Mouse (Mus musculus) forebrain, embryonic 13.5 days (tissue): ENCODE measurements around the gene Tarsl2. TPM values are rescaled to one million over a fixed set of nuclear protein-coding genes. Genes with fewer than 3 reads are reported as not detected.

Experiments
- ATAC-seq: fragments of 200-750 bp; cut with Nextera tagmentation; 2 replicates; pipeline ENCODE4 v1.8.0; 2017
- H3K27ac ChIP-seq: fragments of 300-500 bp; sonication (generic); 2 replicates; pipeline ENCODE4 v1.5.1; 2015; ENCODE audit warnings: inconsistent platforms, mild to moderate bottlenecking, moderate library complexity
- H3K27me3 ChIP-seq: fragments of 300-500 bp; sonication (generic); 2 replicates; pipeline ENCODE4 v1.6.1; 2015; ENCODE audit warnings: mild to moderate bottlenecking, inconsistent platforms
- H3K36me3 ChIP-seq: fragments of 300-500 bp; sonication (generic); 2 replicates; pipeline ENCODE4 v1.6.1; 2015; ENCODE audit warnings: mild to moderate bottlenecking, inconsistent platforms; ENCODE audit not compliant: poor library complexity, severe bottlenecking
- H3K4me1 ChIP-seq: fragments of 300-500 bp; sonication (generic); 2 replicates; pipeline ENCODE4 v1.6.1; 2015; ENCODE audit warnings: inconsistent platforms
- H3K4me2 ChIP-seq: fragments of 300-500 bp; sonication (generic); 2 replicates; pipeline ENCODE4 v1.6.1; 2015; ENCODE audit warnings: inconsistent platforms, mild to moderate bottlenecking, moderate library complexity
- H3K4me3 ChIP-seq: fragments of 300-500 bp; sonication (generic); 2 replicates; pipeline ENCODE4 v1.5.1; 2015; ENCODE audit warnings: mild to moderate bottlenecking, inconsistent platforms
- H3K9ac ChIP-seq: fragments of 300-500 bp; sonication (generic); 2 replicates; pipeline ENCODE4 v1.6.1; 2015; ENCODE audit warnings: mild to moderate bottlenecking, inconsistent platforms
- H3K9me3 ChIP-seq: fragments of 300-500 bp; sonication (generic); replicated peaks from 2 replicates; pipeline ENCODE4 v1.6.1; 2016; ENCODE audit warnings: inconsistent platforms
- WGBS: fragments of 180-500 bp; shearing (Covaris S2); methylation state at CpG from one replicate; pipeline ENCODE4 v1.1.7; 2015; 5-methylcytosine and 5-hydroxymethylcytosine counted together
- polyA plus RNA-seq: library from polyadenylated mRNA; unstranded; fragments of >200 nt; fragmentation: Nextera tagmentation; extraction: Ambion mirVana; gene quantifications from 2 replicates; pipeline ENCODE4 v1.2.1, GENCODE M21; 2015

Gene Tarsl2
- polyA plus RNA-seq, 1 experiment from 2014 or later, result 11.1 TPM

DNA sequence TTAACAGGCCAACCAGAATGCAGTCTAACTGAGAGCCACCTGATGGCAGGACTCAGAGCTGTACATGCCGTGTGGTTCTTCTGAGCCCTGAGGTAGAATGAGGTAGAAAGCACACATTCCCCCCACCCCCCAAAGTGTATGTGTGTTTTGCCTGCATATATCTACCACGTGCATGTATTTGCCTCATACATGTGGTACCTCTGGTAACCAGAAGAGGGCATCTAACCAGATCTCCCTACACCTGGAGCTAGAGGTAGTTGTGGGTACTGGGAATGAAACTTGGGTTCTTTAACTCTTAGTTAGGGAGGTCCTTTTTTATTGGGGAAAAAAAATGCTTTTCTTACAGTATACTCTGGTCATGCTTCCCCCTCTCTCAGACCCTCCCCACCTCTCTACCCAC is 51.8 kb downstream of the Tarsl2 start:
- 62% methylated on average over 2 of the region's 2 CpGs for WGBS
- ATAC-seq, result no peak
- no peak overlapping the region for H3K9ac ChIP-seq
- no peak overlapping the region for H3K4me3 ChIP-seq
- no peak overlapping the region for H3K27ac ChIP-seq
- H3K36me3 ChIP-seq, result peaks cover 62% of the 10 kb centered on the region
- no peaks in the 10 kb centered on the region for H3K27me3 ChIP-seq
- no peak overlapping the region for H3K4me2 ChIP-seq
- H3K9me3 ChIP-seq, result no peaks in the 10 kb centered on the region
- peaks cover 20% of the 10 kb centered on the region for H3K4me1 ChIP-seq

DNA sequence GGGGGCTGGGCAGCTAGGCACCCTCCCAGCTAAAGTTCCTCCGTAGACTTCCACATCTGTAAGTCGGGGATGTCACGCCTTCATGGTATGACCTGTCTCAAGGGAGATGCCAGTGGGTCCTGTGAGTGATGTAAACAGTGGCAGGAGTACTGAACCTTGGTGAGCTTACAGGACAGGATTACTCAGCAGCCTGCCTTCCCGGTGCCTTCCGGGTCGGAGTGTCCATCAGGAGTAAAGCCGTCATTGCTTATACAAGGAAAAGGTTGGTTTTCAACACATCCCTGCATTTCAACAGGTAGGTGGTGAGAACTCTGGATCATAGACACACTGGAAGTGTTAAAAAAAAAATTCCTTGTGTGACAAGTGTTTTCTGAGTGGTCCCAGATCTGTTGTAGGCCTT is 57.4 kb downstream of the Tarsl2 start:
- no peak for ATAC-seq
- WGBS, result 91% methylated on average over 7 of the region's 7 CpGs
- no peaks in the 10 kb centered on the region for H3K27me3 ChIP-seq
- no peak overlapping the region for H3K4me2 ChIP-seq
- no peaks in the 10 kb centered on the region for H3K9me3 ChIP-seq
- H3K36me3 ChIP-seq, result peaks cover 59% of the 10 kb centered on the region
- H3K27ac ChIP-seq, result no peak overlapping the region
- H3K9ac ChIP-seq, result no peak overlapping the region
- H3K4me3 ChIP-seq, result no peak overlapping the region
- no peaks in the 10 kb centered on the region for H3K4me1 ChIP-seq

DNA sequence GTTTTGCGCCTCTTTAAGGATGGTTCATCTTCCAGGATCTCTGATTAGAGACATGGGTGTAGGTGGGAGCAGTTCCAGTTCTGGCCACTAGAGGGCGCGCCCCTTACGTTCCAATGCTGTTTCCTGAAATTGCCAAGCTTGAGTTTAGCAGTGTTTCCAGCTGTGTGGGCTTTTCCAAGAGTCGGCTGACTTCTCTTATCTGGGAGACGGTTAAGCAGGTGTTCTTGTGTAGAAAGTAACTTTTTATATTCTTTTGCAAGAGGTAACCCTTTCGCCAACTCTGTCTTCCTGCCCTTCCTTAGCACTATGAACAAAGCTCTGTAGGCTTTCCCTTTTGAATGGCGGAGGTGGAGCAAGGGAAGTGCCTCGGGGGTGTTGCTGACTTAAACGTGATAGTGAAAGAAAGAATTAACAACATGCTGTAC is 60.1 kb downstream of the Tarsl2 start:
- WGBS, result 12% methylated on average over 10 of the region's 10 CpGs
- no peak overlapping the region for H3K4me3 ChIP-seq

DNA sequence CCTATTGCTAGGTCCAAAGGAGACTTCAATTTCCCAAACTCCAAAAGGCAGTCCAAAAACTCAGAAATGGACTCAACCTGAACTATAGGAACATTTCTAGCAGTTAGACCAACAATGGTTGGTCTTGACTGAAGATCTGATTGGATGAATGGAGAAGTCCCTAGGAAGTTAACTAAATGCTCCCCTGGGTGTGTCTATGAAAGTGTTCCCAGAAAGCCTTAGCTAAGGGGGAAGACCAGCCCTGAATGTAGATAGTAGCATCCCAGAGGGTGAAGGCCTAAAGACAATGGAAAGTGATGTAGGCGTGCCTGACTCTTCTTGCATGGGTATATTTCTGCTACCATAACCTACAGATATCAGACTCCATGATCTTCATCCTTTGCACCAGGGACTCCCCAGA is 63.8 kb downstream of the Tarsl2 start:
- H3K9ac ChIP-seq, result no peak overlapping the region
- no peak overlapping the region for H3K27ac ChIP-seq
- no peak overlapping the region for H3K4me3 ChIP-seq
- H3K27me3 ChIP-seq, result no peaks in the 10 kb centered on the region
- H3K9me3 ChIP-seq, result no peaks in the 10 kb centered on the region
- no peak for ATAC-seq
- no peaks in the 10 kb centered on the region for H3K4me1 ChIP-seq
- 89% methylated on average over 1 of the region's 1 CpGs for WGBS
- H3K4me2 ChIP-seq, result no peak overlapping the region
- H3K36me3 ChIP-seq, result no peaks in the 10 kb centered on the region

More for the DNA sequence above, 60.1 kb downstream of the Tarsl2 start:
- H3K36me3 ChIP-seq, result peaks cover 33% of the 10 kb centered on the region
- no peaks in the 10 kb centered on the region for H3K4me1 ChIP-seq
- no peak overlapping the region for H3K27ac ChIP-seq
- H3K4me2 ChIP-seq, result peak overlapping the region; percentile 38
- peak; percentile 68 for ATAC-seq
- no peaks in the 10 kb centered on the region for H3K27me3 ChIP-seq
- H3K9me3 ChIP-seq, result no peaks in the 10 kb centered on the region
- H3K9ac ChIP-seq, result no peak overlapping the region

DNA sequence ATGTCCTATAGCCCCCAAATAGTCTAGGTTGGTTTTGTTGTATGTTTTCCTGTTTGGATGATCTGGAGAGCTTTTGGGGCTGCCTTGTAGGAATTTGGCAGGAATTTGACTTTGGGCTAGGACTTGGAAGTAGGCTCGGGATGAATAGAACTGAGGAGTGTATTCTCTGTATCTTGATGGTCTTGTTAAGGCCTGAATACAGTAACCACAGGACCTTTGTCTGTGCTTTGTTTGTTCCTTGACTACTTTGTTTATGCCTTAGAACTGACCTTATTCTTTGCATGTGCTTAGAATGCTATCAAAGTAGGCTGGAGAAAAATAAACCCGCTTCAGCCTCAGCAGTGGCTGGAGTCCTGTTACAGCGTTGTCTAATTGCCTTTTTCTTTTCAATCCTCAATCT is 65.6 kb downstream of the Tarsl2 start:
- no peak overlapping the region for H3K4me2 ChIP-seq
- H3K9ac ChIP-seq, result no peak overlapping the region
- no peaks in the 10 kb centered on the region for H3K4me1 ChIP-seq
- no peak overlapping the region for H3K27ac ChIP-seq
- no peak overlapping the region for H3K4me3 ChIP-seq
- no peaks in the 10 kb centered on the region for H3K9me3 ChIP-seq
- H3K27me3 ChIP-seq, result no peaks in the 10 kb centered on the region
- no peaks in the 10 kb centered on the region for H3K36me3 ChIP-seq
- WGBS, result 74% methylated on average over 3 of the region's 3 CpGs
- no peak for ATAC-seq

DNA sequence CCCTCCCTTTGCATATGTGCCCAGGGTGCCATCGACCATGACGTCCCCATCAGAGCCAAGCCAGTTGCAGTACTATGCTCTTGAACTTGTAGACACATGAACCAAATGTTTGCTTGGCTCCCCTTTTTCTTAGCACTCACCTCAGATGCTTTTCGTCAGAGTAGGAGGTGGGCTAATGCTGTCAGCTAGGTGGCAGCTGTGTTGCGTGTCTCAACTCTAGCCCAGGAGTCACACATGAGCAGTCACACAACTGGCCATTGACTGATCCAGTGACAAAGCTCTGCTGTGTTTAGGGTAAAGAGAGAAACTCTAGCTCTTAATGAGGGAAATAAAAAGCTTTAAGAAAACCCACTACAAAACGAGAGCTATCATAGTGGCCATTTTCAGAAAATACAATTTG is 69.1 kb downstream of the Tarsl2 start:
- Histone ChIP-seq H3K9ac (no peak overlapping the region), H3K4me1 (no peaks in the 10 kb centered on the region), H3K4me3 (no peak overlapping the region), H3K27me3 (no peaks in the 10 kb centered on the region), H3K36me3 (no peaks in the 10 kb centered on the region), H3K9me3 (no peaks in the 10 kb centered on the region), H3K27ac (no peak overlapping the region), H3K4me2 (no peak overlapping the region)
- 70% methylated on average over 5 of the region's 5 CpGs for WGBS
- ATAC-seq, result no peak

DNA sequence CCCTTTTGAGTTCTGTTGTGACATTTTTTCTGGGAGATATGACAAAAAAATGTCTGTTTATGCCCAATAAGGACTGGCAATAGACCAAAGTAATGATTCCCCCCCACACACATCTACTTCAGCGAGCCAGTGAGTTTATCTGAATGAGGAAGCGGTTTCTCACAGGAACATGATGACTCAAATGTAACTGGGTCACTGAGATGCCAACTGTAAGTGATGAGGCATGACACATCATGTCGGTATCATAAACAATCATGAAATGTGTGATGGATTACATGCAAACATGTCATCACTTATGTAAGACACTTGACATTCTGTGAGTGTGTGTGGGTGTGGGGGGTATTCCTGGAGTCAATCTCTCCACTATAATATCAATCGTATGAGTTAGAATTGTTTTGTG is 69.6 kb downstream of the Tarsl2 start:
- Histone ChIP-seq H3K27me3 (no peaks in the 10 kb centered on the region), H3K4me1 (no peaks in the 10 kb centered on the region), H3K9me3 (no peaks in the 10 kb centered on the region), H3K36me3 (no peaks in the 10 kb centered on the region), H3K4me2 (no peak overlapping the region), H3K27ac (no peak overlapping the region), H3K4me3 (no peak overlapping the region), H3K9ac (no peak overlapping the region)
- ATAC-seq, result no peak
- WGBS, result 84% methylated on average over 4 of the region's 4 CpGs

DNA sequence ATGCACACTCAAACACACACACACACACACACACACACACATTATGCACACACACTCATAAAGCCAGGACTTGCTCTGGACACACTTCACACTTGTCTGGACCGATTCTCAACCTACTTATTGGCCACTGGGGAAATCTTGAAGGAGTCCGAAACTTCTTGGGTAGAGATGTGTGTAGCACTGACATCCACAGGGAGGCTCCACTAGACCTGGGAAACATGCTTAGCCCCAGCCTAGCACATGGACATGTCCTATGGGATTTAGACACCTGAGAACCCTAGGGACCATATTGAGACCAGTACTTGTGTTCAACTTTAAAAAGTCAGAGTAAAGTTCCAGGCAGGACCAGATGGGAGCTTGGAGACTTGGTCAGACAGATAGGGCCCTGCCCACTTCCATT is 89.3 kb downstream of the Tarsl2 start:
- no peak overlapping the region for H3K27ac ChIP-seq
- WGBS, result 86% methylated on average over 2 of the region's 2 CpGs

DNA sequence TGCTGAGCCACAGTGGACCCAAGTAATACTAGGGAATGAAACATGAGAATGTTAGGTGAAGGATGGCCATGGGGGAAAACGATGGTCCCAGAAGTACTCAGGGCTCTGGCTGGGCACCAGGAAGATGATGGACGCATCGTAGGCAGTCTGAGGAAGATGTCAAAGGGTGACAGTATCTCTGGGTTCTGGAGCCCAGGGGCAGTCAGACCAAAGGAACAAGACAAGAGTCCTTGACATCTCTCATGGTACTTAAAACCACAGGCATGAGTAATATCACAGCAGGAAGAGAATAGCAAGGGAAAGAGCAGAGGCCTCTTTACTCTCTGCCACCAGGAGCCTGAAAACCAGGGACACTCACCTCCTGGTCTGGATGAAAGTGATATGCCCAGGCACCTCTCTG is 90.6 kb downstream of the Tarsl2 start:
- Histone ChIP-seq H3K27ac (no peak overlapping the region), H3K9me3 (no peaks in the 10 kb centered on the region), H3K36me3 (no peaks in the 10 kb centered on the region), H3K27me3 (no peaks in the 10 kb centered on the region), H3K9ac (no peak overlapping the region), H3K4me1 (no peaks in the 10 kb centered on the region), H3K4me3 (no peak overlapping the region), H3K4me2 (no peak overlapping the region)
- WGBS, result 97% methylated on average over 3 of the region's 3 CpGs
- no peak for ATAC-seq

More for the DNA sequence above, 89.3 kb downstream of the Tarsl2 start:
- no peaks in the 10 kb centered on the region for H3K4me1 ChIP-seq
- H3K4me3 ChIP-seq, result no peak overlapping the region
- no peaks in the 10 kb centered on the region for H3K27me3 ChIP-seq
- no peak overlapping the region for H3K9ac ChIP-seq
- H3K9me3 ChIP-seq, result no peaks in the 10 kb centered on the region
- no peak for ATAC-seq
- no peak overlapping the region for H3K4me2 ChIP-seq
- no peaks in the 10 kb centered on the region for H3K36me3 ChIP-seq

DNA sequence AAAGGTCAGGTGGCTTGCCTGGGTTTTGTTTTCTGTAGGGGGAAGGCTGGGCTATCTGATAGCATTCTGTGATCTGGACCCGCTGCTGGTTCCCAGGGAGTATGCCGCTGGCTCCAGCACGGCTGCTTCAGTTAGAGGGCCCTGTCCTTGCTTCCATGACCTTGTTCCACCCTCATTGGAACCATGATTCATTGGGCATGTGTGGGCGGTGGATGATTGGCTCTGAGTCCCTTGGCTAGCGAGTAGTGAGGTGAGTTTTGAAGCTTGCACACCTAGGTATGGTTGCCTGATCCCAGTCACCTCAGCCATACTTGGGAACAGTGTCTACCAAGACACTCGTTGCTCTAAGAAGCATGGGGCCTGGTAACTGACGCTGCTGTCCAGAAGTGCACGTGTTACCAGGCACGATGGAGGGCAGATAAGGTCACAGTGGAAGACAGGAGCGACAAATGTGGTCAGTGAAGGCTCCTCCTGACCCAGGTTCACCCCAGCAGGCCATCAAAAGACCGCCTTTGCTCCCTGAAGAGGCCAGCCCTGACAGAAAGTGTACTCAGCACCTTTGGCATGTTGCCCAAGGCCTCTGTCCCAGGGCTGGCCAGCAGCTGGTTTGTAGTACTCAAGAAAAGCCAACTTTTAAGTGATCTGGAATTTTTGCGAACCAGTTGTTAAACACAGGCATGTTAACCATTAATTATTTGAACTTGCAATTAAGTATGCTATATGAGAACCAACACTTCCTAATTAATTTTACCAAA is 92.8 kb downstream of the Tarsl2 start:
- Histone ChIP-seq H3K27me3 (no peaks in the 10 kb centered on the region), H3K4me3 (no peak overlapping the region), H3K36me3 (no peaks in the 10 kb centered on the region), H3K9ac (no peak overlapping the region), H3K9me3 (no peaks in the 10 kb centered on the region), H3K4me2 (no peak overlapping the region), H3K27ac (no peak overlapping the region), H3K4me1 (no peaks in the 10 kb centered on the region)
- no peak for ATAC-seq
- WGBS, result 82% methylated on average over 12 of the region's 12 CpGs

Other genes with a start within 250 kb of the Tarsl2 start
- gene Tjp1, start 117.1 kb upstream of the Tarsl2 start, polyA plus RNA-seq, result 19.9 and 22.4 TPM in 2 replicates
- gene Tm2d3, start 46.3 kb downstream of the Tarsl2 start, polyA plus RNA-seq, result 80.9 and 84.7 TPM in 2 replicates
- gene Pcsk6, start 216.8 kb downstream of the Tarsl2 start, polyA plus RNA-seq, result 1.1 TPM in 2 replicates